Mouse (Mus musculus): Measurements from ENCODE around the gene Ezr. TPM values are rescaled to one million over a fixed set of nuclear protein-coding genes. Genes with fewer than 3 reads are reported as not detected.

Gene Ezr
- 100 to 1,000 TPM; 116 to 126 TPM for total RNA-seq (2023)

DNA sequence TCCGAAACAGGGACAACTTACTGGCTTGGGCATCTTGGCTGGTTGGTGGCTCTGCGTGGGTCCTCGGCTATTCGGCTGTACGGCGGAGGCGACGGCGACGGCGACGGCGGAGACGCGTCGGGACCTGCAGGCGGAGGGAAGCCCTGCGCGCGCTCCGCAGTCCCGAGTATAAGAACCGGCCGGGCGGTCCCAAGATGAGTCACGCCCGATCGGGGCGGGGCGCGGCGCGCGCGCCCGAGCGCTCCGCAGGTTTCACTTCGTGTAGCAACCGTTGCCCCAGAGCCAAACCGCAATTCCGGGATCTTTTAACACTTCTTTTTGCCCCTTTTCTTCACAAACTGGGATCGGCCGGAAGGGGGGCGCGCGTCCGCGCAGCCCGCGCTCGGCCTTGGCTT lies at the start of gene Ezr:
Ezr (minus strand) TSS at position 174 of the 395 bp plus-strand sequence.

Other genes with a start within 250 kb of the Ezr start
- gene Dynlt1c, start 181.1 kb downstream of the Ezr start, total RNA-seq (2023): 10 to 100 TPM; 20.5 to 22.8 TPM
- 100 to 1,000 TPM; 418 to 422 TPM for gene Dynlt1f, start 126.9 kb downstream of the Ezr start, total RNA-seq (2023)
- 1 to 10 TPM; 6.1 to 6.3 TPM for gene Sytl3, start 123.7 kb downstream of the Ezr start, total RNA-seq (2023)
- 10 to 100 TPM; 14.1 to 14.7 TPM for gene Rsph3b, start 165.9 kb upstream of the Ezr start, total RNA-seq (2023)
- gene Tagap1, start 178.4 kb upstream of the Ezr start, total RNA-seq (2023): 10 to 100 TPM; 29.4 to 35.6 TPM
- 100 to 1,000 TPM; 199 to 217 TPM for gene Rnaset2b, start 187.8 kb upstream of the Ezr start, total RNA-seq (2023)
- gene Gm49721, start 196.1 kb upstream of the Ezr start, total RNA-seq (2023): under 1 TPM in 1 of 2 experiments, not detected in 1; 0.35 TPM
- gene Gm1604a, start 242.8 kb upstream of the Ezr start, total RNA-seq (2023): 1 to 10 TPM; 2.8 to 3.7 TPM

All from neutrophil, adult 83 days (primary cell).